Mouse (Mus musculus): ENCODE results near the gene Tmem129.

- TF ChIP-seq CTCF (IDR thresholded peaks at IDR 0.05; ENCODE audit: borderline replicate concordance, insufficient read depth, low read depth, low read length) (no peak), POLR2A (IDR thresholded peaks at IDR 0.05; ENCODE audit: borderline replicate concordance, insufficient read depth, low read length) (no peak)
Observed at GRCm38 (mm10) chr5:33682963-33683362, 24.7 kb upstream of the Tmem129 start.
